Mouse (Mus musculus): Measurements from ENCODE around the gene Rnf152.
A peak's percentile ranks its signal among the peaks of the same experiment; 100 is the strongest.

The Rnf152 gene

GRCm38 (mm10) chr1:105356291-105357011, at the start of gene Rnf152:
TSS of gene Rnf152 (minus strand) at chr1:105356710.
- DNase-seq (ENCODE audit: low read depth, low spot score): peak; percentile 37

DNA sequence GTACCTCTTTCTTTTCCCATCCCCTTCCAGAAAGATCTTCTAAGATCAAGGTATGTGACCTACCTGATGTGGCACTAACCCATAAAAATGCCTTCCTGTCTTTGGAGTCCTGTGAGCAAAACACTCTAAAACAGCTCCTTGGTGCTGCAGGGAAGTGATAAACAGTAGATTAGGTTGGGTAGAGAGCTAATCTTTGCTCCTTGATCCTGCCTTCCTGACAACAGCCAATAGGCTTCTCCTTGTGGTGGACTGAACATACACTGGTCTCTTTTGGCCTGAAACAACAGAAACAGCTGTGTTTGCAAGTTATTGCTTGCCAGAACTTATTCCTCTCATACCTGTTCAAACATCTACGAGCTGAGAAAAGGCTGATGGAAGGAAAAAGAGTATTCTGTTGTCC, 46.3 kb upstream of the Rnf152 start:
- DNase-seq (ENCODE audit: low read depth, low spot score): no peak

- DNase-seq (ENCODE audit: low read depth, low spot score): no peak
Observed at GRCm38 (mm10) chr1:105384141-105384937, 27.8 kb upstream of the Rnf152 start.

DNA sequence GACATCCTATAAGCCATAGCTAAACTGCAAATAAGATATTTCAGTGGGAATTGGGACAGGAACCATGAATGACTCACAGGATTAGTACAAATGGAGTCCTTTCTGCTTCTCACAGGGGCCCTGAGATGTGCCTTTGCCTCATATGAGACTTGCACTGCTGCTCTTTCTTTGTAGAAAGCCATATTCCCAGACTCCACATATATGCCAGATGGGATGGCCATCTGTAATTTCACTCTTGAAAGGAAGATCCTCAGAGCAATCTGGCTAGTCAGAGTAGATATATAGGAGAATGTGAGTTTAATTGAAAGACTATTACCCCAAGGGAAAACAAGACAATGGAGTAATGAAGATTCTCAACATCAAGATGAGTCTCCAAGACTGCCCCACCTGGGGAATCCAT, 21.0 kb upstream of the Rnf152 start:
- no peak for DNase-seq (ENCODE audit: low read depth, low spot score)

GRCm38 (mm10) chr1:105374618-105375017, 18.1 kb upstream of the Rnf152 start:
- no peak for DNase-seq (ENCODE audit: low read depth, low spot score)

DNA sequence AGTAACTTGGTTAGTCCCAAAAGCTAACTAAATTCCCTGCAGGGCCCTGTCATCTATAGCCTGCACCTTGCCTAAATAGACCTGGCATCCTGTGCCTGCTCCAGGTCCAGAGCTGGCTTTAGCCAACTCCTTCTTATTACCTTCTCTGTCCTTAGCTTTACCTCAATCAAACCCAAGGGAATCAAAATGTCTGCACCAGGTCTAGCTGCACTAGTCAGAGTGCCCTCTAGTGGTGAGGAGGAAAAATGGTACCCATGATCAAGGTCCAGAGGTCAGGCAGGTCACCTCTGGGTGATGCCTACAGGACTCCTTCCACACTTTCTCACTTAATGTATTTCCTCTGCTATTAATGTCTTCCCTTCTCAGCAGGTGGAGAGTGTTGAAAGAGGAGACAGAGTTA, 6.2 kb upstream of the Rnf152 start:
- peak; percentile 22 for DNase-seq (ENCODE audit: low read depth, low spot score)

DNA sequence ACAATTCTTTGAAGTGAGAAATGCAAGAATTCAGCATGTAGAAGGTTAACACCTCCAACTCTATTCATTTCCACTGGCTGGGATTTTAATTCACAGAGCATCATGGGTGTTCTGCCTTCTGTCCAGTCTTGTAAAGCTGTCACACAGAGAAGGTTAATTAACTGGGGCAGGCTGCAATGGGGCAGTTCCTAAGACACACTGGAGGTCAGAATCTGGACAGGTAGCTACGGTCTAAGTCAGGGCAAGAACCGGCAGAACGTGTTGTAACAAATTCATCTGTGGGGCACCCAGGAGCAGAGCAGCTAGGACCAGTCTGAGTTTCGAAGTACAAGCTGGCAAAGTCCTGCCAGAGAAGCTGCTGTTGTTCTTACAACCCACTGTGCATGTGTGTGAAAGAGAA, 2.4 kb upstream of the Rnf152 start:
- no peak for DNase-seq (ENCODE audit: low read depth, low spot score)

- no peak for DNase-seq (ENCODE audit: low read depth, low spot score)
Observed at GRCm38 (mm10) chr1:105355910-105356290, 610 bp downstream of the Rnf152 start.

- DNase-seq (ENCODE audit: low read depth, low spot score): no peak
Observed at GRCm38 (mm10) chr1:105354901-105355891, 1.3 kb downstream of the Rnf152 start.

DNA sequence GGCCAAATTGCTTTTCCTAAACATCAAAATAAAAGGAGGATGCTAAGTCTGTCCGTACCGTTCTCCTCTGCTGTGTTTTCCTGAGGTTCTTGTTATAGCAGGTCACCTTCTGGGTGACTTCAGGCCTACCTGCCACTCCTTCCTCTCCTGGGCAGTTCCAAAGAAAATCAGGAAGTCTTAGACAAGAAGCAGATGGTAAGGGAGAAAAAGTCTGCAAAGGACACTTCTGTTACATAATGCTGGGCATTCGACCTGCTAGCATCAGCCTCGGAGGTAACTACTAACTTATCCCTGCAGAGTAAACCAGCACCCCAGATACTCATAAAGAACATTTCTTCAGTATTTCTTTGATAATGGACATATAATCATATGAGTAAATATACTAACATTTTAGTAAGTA, 4.7 kb downstream of the Rnf152 start:
- DNase-seq (ENCODE audit: low read depth, low spot score): no peak

- peak; percentile 16 for DNase-seq (ENCODE audit: low read depth, low spot score)
Observed at GRCm38 (mm10) chr1:105342305-105342704, 14.2 kb downstream of the Rnf152 start.

- no peak for DNase-seq (ENCODE audit: low read depth, low spot score)
Observed at GRCm38 (mm10) chr1:105340943-105341342, 15.6 kb downstream of the Rnf152 start.

- no peak for DNase-seq (ENCODE audit: low read depth, low spot score)
Observed at GRCm38 (mm10) chr1:105337397-105337796, 19.1 kb downstream of the Rnf152 start.

DNA sequence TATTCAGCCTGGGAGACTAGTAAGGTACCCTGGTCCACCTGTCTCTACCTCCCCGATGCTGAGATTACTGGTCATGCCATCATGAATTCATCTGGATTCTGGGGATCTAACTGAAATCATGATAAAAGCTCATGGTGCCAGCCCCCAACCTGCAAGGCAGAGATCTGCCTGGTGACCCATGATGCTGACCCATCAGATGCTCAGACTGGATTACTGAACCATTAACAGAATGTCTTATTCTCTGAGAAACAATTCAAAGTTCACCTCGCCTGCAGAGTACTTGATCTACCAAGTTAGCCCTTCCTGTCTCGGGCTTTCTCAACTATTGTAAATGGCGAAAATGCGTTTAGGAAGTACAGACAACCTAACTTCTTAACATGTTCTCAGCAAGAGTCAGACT, 20.4 kb downstream of the Rnf152 start:
- DNase-seq (ENCODE audit: low read depth, low spot score): no peak

DNA sequence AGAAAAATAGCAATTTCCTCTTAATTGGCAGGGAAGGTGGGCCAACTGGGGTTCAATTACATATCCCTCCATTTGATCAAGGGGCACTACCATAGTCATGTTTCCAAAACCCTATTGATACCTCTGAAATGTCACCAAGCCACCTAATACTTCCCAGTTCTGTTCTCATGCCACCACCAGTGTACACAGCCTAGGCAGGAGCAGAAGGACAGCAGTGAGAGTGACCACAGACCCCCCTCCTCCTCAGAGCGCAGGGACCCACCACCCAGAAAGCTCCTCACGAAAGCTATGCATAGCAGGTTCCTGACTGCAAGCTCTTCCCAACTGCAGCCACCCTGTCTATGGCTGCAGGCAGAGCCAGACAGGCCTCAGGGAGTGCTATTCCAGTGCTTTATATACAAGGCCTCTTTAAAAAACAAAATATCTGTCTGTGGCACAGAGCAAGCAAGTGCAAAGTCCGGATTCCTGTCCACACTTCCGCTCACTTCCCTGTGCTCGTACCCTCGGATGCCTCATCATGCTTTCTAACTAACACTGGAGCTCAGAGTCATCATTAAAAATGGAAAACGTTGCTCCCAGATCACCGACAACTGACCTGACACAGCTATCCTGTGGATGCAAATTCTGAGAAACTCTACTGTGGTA, 24.3 kb downstream of the Rnf152 start:
- DNase-seq (ENCODE audit: low read depth, low spot score): no peak

- DNase-seq (ENCODE audit: low read depth, low spot score): no peak
Observed at GRCm38 (mm10) chr1:105331605-105332004, 24.9 kb downstream of the Rnf152 start.

- DNase-seq (ENCODE audit: low read depth, low spot score): no peak
Observed at GRCm38 (mm10) chr1:105330581-105331320, 25.8 kb downstream of the Rnf152 start.

GRCm38 (mm10) chr1:105327789-105328188, 28.7 kb downstream of the Rnf152 start:
- DNase-seq (ENCODE audit: low read depth, low spot score): no peak

- no peak for DNase-seq (ENCODE audit: low read depth, low spot score)
Observed at GRCm38 (mm10) chr1:105324636-105325035, 31.9 kb downstream of the Rnf152 start.

- DNase-seq (ENCODE audit: low read depth, low spot score): no peak
Observed at GRCm38 (mm10) chr1:105314010-105314800, 42.3 kb downstream of the Rnf152 start.
